Mouse (Mus musculus) heart, postnatal 25 days (tissue): Measurements from ENCODE around the gene Klhdc3. TPM values are rescaled to one million over a fixed set of nuclear protein-coding genes. Genes with fewer than 3 reads are reported as not detected.

Experiments used
- DNase-seq: peaks from one replicate; pipeline ENCODE4 v3.0.0; 2022; ENCODE audit warnings: low spot score
- intact Hi-C: fragments of 180-260 bp; cut with DNase I; formaldehyde crosslinking; loops from one replicate; pipeline ENCODE4 v1.15.1; 2025
- total RNA-seq, 2 experiments: library from RNA; stranded (reverse); gene quantifications; 2 replicates each; pipeline ENCODE4 v1.2.3; 2021

Gene Klhdc3
- total RNA-seq, 2 experiments from 2014 or later, result 95.5 to 107 TPM

GRCm38 (mm10) chr17:46703971-46704886, 23.5 kb upstream of the Klhdc3 start:
- DNase-seq, result no peak
- intact Hi-C loops, result loop anchor here (2.0 kb wide), 1 partner anchor 19 kb away; no protein-coding TSS in a partner anchor

- intact Hi-C loops, result loop anchor here (2.0 kb wide), 1 partner anchor 18 kb away; no protein-coding TSS in a partner anchor
- DNase-seq, result no peak
These were observed 21.8 kb upstream of the Klhdc3 start for GRCm38 (mm10) chr17:46702506-46702905.

- intact Hi-C loops, result loop anchor here (2.0 kb wide), 1 partner anchor 17 kb away; no protein-coding TSS in a partner anchor
These were observed 21.4 kb upstream of the Klhdc3 start for GRCm38 (mm10) chr17:46702100-46702499.

GRCm38 (mm10) chr17:46701489-46701888, 20.8 kb upstream of the Klhdc3 start:
- intact Hi-C loops, result no loop called here
- DNase-seq, result no peak

More at GRCm38 (mm10) chr17:46702100-46702499, 21.4 kb upstream of the Klhdc3 start:
- no peak for DNase-seq

- DNase-seq, result no peak
- intact Hi-C loops, result no loop called here
These were observed 19.2 kb upstream of the Klhdc3 start for GRCm38 (mm10) chr17:46699912-46700311.

DNA sequence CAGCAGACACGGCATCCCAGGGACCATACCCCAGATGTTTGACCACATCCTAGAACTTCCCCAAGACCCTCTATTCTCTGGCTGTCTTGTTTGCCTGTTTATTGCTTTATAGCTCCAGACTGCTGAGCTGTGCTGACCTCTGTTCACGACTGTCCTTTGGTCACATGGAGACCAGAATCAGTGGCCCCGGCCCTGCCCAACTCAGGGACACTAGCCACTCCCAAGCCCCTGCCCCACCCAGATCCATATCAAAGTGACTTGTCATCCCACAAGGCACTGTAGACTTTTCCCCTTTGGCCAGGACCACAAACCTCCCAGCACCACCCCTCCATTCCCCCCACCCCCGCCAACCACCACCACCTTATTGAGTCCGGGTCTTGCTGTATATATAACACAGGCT, 18.5 kb upstream of the Klhdc3 start:
- intact Hi-C loops, result no loop called here
- DNase-seq, result no peak

- no peak for DNase-seq
- intact Hi-C loops, result no loop called here
These were observed 17.8 kb upstream of the Klhdc3 start for GRCm38 (mm10) chr17:46698515-46698914.

DNA sequence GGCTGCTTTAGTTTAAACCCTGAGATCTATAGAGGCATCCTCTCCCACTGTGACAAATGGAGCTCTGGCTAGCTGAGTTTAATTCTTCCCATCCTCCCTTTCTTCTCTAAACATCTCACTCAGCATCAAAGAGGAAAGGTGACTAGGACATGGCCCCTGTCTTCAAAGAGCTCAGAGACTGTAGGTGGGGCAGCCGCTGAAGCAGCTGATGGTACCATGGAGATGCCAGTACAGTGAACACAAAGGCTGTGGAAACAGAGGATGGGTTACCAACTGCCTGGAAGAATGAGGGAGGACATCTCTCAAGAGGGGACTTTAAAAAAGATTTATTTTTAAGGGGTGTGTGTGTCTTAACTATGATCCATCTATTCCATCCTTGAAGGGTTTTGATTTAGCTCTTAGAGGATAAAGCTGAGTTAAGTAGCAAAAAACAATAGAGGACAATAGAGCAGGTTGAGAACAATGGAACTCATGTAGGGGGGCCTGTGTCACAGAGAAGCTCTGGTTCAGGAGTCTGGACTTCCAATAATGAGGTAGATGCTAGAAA, 13.9 kb upstream of the Klhdc3 start:
- DNase-seq, result no peak
- intact Hi-C loops, result no loop called here

- no peak for DNase-seq
- intact Hi-C loops, result no loop called here
These were observed 10.7 kb upstream of the Klhdc3 start for GRCm38 (mm10) chr17:46691390-46691789.

DNA sequence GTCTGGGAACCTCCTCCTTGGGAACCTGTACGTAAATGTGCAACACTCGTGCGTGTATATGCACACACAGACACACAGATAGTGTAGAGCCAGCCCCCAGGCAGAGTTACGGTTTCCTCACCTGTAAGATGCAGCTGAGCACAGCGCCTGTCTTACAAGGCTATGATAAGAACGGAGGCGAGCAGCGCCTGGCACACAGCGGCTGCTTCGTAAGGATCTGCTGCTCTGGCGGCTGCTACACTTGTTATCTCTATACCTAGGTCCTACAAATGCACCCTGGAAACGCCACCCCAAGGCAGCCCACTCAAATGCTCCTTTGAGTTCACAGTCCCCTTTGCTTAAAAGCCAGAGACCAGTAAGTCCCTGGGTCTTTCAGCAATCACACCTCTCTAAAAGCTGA, 10.0 kb upstream of the Klhdc3 start:
- intact Hi-C loops, result no loop called here
- DNase-seq, result no peak

GRCm38 (mm10) chr17:46685913-46686312, 5.2 kb upstream of the Klhdc3 start:
- intact Hi-C loops, result loop anchor here (2.0 kb wide), 1 partner anchor 17 kb away; no protein-coding TSS in a partner anchor
- DNase-seq, result no peak

DNA sequence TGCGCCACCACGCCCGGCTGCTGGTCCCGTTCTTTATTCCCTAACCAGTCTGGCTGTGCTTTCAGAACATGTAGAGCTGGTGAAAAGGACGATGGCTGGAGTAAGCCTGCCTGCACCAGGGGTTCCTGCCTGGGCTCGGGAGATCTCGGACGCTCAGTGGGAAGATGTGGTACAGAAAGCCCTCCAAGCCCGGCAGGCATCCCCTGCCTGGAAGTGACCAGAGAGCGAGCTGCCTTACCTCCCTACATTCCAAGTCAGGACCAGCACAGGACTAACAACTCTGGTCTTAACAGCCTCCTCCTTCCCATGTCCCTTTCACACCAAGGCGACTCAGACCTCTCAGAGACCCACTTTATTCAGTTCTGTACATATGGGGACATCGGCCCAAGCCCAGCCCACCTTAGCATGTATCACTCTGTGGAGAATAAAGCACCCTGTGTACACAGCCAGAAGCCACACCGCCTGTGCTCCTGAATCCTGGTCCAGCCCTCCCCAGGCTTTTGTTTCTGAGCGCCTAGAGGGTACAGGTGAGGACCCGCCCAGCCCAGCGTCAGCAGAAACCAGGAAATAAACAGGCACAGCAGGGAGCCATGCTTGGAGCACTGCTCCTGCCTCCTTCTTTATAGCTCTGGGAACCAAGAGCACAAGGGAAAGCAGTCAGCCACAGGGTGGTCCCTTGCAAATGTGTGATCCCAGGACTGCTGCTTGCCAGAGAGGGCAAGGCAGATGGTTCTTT, 2.1 kb upstream of the Klhdc3 start:
- DNase-seq, result no peak
- intact Hi-C loops, result no loop called here

- intact Hi-C loops, result loop anchor here (2.0 kb wide), 2 partner anchors 33 kb away; no protein-coding TSS in a partner anchor
- DNase-seq, result no peak
These were observed 878 bp upstream of the Klhdc3 start for GRCm38 (mm10) chr17:46681466-46682118.

GRCm38 (mm10) chr17:46679843-46680759, 613 bp downstream of the Klhdc3 start:
- no peak for DNase-seq
- intact Hi-C loops, result loop anchor here (2.0 kb wide), 2 partner anchors 31 to 35 kb away; no protein-coding TSS in a partner anchor

- DNase-seq, result no peak
These were observed 1.8 kb downstream of the Klhdc3 start for GRCm38 (mm10) chr17:46678911-46679310.

GRCm38 (mm10) chr17:46678416-46678815, 2.3 kb downstream of the Klhdc3 start, which contains the start of gene Mea1:
Gene Mea1 (plus strand): TSS chr17:46678793.
- intact Hi-C loops, result no loop called here
- DNase-seq, result no peak

More at GRCm38 (mm10) chr17:46678911-46679310, 1.8 kb downstream of the Klhdc3 start:
- intact Hi-C loops, result no loop called here

GRCm38 (mm10) chr17:46674530-46675283, 6.0 kb downstream of the Klhdc3 start:
- no peak for DNase-seq
- intact Hi-C loops, result no loop called here
